Mouse (Mus musculus): ENCODE results near the gene Adrm1. TPM values are rescaled to one million over a fixed set of nuclear protein-coding genes. Genes with fewer than 3 reads are reported as not detected.

The Adrm1 gene
- polyA plus RNA-seq, 1 experiment from 2014 or later: 207 TPM

DNA sequence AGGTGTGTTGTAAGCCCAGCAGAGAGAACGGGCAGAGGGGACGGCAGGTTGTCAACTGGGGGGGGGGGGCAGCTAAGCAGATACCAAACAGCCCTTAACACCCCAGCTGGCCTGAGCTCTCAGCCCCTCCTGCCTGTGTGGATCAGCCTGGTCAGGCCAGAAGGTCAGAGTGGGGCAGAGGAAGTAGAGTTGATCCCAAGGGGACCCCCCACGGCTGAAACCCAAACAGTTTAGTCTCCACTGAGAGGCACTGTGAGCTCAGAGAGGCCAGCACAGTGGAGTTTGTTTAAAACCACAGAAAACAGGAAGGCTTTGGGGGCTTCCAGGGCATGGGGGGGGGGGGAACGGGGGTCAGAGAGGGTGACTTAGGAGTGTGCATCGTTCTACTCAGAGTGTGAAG, 45.6 kb downstream of the Adrm1 start:
- H3K4me3 ChIP-seq (ENCODE audit: low read depth, low read length): no peak overlapping the region
- no peak overlapping the region for H3K9ac ChIP-seq (ENCODE audit: low read length)
- no peak overlapping the region for H3K27ac ChIP-seq (ENCODE audit: low read depth, low read length)
- DNase-seq (ENCODE audit: low spot score): no peak
- no peak for ATAC-seq (replicated peaks; ENCODE audit: low FRiP score)
- WGBS: 64% methylated on average over 5 of the region's 5 CpGs
- H3K27me3 ChIP-seq (ENCODE audit: control insufficient read depth, insufficient read depth, low read length): no peaks in the 10 kb centered on the region
- no peaks in the 10 kb centered on the region for H3K9me3 ChIP-seq (ENCODE audit: control insufficient read depth, low read length)
- H3K4me2 ChIP-seq (ENCODE audit: low read depth, low read length, severe bottlenecking): no peak overlapping the region
- H3K4me1 ChIP-seq (replicated peaks; ENCODE audit: control insufficient read depth, insufficient read depth, low read length): peaks cover 5% of the 10 kb centered on the region; the same call in 1 of the 2 replicates
- H3K36me3 ChIP-seq (ENCODE audit: control insufficient read depth, insufficient read depth, low read length): no peaks in the 10 kb centered on the region

DNA sequence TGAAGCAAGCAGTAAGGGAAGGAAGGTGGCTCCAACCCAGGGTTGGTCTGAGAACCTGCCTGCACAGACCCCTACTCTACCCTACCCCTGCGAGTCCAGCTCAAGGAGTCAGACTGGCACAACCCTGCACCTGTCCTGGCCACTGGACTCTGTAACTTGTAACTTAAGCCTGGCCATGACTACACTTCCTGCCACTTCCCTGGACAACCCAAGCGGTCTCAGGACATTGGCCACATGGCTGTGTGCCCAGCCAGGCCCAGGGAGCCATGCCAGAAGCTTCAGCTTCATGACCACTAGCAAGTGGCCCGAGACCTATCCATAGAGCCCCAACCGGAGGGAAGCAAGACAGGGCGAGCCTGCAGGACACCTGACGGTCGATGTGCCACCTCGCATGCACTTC, 46.3 kb downstream of the Adrm1 start:
- WGBS: 91% methylated on average over 8 of the region's 8 CpGs

GRCm38 (mm10) chr2:180218241-180218640, 47.0 kb downstream of the Adrm1 start:
- Histone ChIP-seq H3K36me3 (ENCODE audit: control insufficient read depth, insufficient read depth, low read length) (no peaks in the 10 kb centered on the region), H3K4me2 (ENCODE audit: low read depth, low read length, severe bottlenecking) (no peak overlapping the region), H3K4me3 (ENCODE audit: low read depth, low read length) (no peak overlapping the region), H3K4me1 (replicated peaks; ENCODE audit: control insufficient read depth, insufficient read depth, low read length) (peaks cover 12% of the 10 kb centered on the region), H3K27ac (ENCODE audit: low read depth, low read length) (no peak overlapping the region), H3K9ac (ENCODE audit: low read length) (no peak overlapping the region), H3K27me3 (ENCODE audit: control insufficient read depth, insufficient read depth, low read length) (0 out of 2 replicates have a peak, but pooled peaks cover under 1% of the 10 kb centered on the region), H3K9me3 (ENCODE audit: control insufficient read depth, low read length) (no peaks in the 10 kb centered on the region)
- ATAC-seq (replicated peaks; ENCODE audit: low FRiP score) (no peak), DNase-seq (ENCODE audit: low spot score) (no peak)
- 70% methylated on average over 3 of the region's 3 CpGs for WGBS

More for the DNA sequence above, 46.3 kb downstream of the Adrm1 start:
- Histone ChIP-seq H3K9ac (ENCODE audit: low read length) (no peak overlapping the region), H3K4me1 (replicated peaks; ENCODE audit: control insufficient read depth, insufficient read depth, low read length) (peaks cover 11% of the 10 kb centered on the region), H3K4me2 (ENCODE audit: low read depth, low read length, severe bottlenecking) (no peak overlapping the region), H3K36me3 (ENCODE audit: control insufficient read depth, insufficient read depth, low read length) (no peaks in the 10 kb centered on the region), H3K27me3 (ENCODE audit: control insufficient read depth, insufficient read depth, low read length) (no peaks in the 10 kb centered on the region), H3K9me3 (ENCODE audit: control insufficient read depth, low read length) (no peaks in the 10 kb centered on the region), H3K27ac (ENCODE audit: low read depth, low read length) (no peak overlapping the region), H3K4me3 (ENCODE audit: low read depth, low read length) (no peak overlapping the region)
- no peak for ATAC-seq (replicated peaks; ENCODE audit: low FRiP score)
- no peak for DNase-seq (ENCODE audit: low spot score)

- H3K36me3 ChIP-seq (ENCODE audit: control insufficient read depth, insufficient read depth, low read length): no peaks in the 10 kb centered on the region
- 0 out of 2 replicates have a peak, but pooled peaks cover 2% of the 10 kb centered on the region for H3K27me3 ChIP-seq (ENCODE audit: control insufficient read depth, insufficient read depth, low read length)
- no peak for ATAC-seq (replicated peaks; ENCODE audit: low FRiP score)
- DNase-seq (ENCODE audit: low spot score): no peak
- WGBS: 24% methylated on average over 5 of the region's 5 CpGs
- no peak overlapping the region for H3K4me2 ChIP-seq (ENCODE audit: low read depth, low read length, severe bottlenecking)
- peaks cover 12% of the 10 kb centered on the region for H3K4me1 ChIP-seq (replicated peaks; ENCODE audit: control insufficient read depth, insufficient read depth, low read length)
- no peak overlapping the region for H3K4me3 ChIP-seq (ENCODE audit: low read depth, low read length)
- H3K27ac ChIP-seq (ENCODE audit: low read depth, low read length): no peak overlapping the region
- no peaks in the 10 kb centered on the region for H3K9me3 ChIP-seq (ENCODE audit: control insufficient read depth, low read length)
- no peak overlapping the region for H3K9ac ChIP-seq (ENCODE audit: low read length)
Observed at GRCm38 (mm10) chr2:180218677-180219076, 47.4 kb downstream of the Adrm1 start.

DNA sequence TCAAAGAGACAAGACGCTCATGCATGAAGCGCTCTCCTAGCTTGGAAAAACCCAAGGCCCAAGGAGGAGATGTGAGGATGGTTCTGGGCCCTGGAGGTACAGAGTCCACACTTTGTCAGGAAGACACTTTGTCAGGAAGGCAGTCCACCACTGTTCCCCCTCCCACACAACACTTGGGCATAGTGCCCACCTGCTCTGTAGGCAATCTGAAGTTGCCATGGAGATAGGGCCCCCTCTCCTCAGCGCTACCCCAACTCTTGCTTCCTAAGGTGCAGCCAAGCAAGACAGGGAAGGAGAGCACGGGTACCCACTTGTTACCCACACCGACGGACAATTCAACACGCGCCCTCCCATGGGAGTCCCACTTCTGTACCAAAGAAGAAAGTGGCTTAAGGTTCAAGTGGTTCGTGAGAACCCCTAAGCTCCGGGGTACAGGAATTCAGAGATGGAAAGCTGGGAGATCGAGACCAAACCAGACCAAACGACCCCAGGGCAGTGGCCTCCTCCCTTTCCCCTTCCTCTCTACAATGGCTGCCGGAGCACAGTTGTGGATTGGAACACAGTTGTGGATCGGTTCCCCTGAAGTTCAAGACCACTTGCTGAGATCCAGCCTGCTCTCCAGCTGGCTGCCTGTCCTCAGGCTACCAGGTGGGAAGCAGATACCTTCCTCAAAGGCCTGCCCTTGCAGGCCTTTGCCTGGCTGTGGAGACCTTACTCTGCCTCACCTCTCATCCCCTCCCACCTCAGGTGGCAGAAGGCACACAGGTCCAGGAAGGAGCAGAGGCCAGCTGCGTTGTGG, 48.1 kb downstream of the Adrm1 start:
- no peak overlapping the region for H3K4me2 ChIP-seq (ENCODE audit: low read depth, low read length, severe bottlenecking)
- ATAC-seq (replicated peaks; ENCODE audit: low FRiP score): no peak
- H3K9ac ChIP-seq (ENCODE audit: low read length): no peak overlapping the region
- 80% methylated on average over 15 of the region's 15 CpGs for WGBS
- no peak overlapping the region for H3K27ac ChIP-seq (ENCODE audit: low read depth, low read length)
- no peak overlapping the region for H3K4me3 ChIP-seq (ENCODE audit: low read depth, low read length)
- DNase-seq (ENCODE audit: low spot score): no peak
- peaks cover 3% of the 10 kb centered on the region; the same call in 1 of the 2 replicates for H3K27me3 ChIP-seq (ENCODE audit: control insufficient read depth, insufficient read depth, low read length)
- no peaks in the 10 kb centered on the region for H3K36me3 ChIP-seq (ENCODE audit: control insufficient read depth, insufficient read depth, low read length)
- no peaks in the 10 kb centered on the region for H3K9me3 ChIP-seq (ENCODE audit: control insufficient read depth, low read length)
- peaks cover 12% of the 10 kb centered on the region for H3K4me1 ChIP-seq (replicated peaks; ENCODE audit: control insufficient read depth, insufficient read depth, low read length)

DNA sequence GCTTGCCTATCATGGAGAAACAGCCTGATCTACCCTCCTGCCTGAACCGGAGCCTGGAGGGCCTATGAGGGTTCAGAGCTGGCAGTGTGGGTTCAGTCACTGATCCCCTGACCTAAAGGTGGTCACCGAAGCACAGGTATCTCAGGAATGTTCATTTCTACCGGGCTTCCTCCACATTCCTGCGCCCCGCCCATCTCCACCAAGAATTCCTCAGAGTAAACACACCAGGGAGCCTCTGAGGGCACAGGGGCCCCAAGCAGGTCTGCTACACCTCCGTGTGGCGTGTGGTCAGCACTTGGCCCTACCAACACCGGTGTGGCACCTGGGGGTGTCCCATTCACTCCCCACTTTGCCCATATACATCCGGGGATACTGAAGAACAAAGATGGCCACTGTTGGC, 48.9 kb downstream of the Adrm1 start:
- Histone ChIP-seq H3K9me3 (ENCODE audit: control insufficient read depth, low read length) (no peaks in the 10 kb centered on the region), H3K4me2 (ENCODE audit: low read depth, low read length, severe bottlenecking) (no peak overlapping the region), H3K4me1 (replicated peaks; ENCODE audit: control insufficient read depth, insufficient read depth, low read length) (peaks cover 15% of the 10 kb centered on the region), H3K36me3 (ENCODE audit: control insufficient read depth, insufficient read depth, low read length) (no peaks in the 10 kb centered on the region), H3K27me3 (ENCODE audit: control insufficient read depth, insufficient read depth, low read length) (peaks cover 7% of the 10 kb centered on the region; the same call in 1 of the 2 replicates), H3K27ac (ENCODE audit: low read depth, low read length) (no peak overlapping the region), H3K4me3 (ENCODE audit: low read depth, low read length) (no peak overlapping the region), H3K9ac (ENCODE audit: low read length) (no peak overlapping the region)
- ATAC-seq (replicated peaks; ENCODE audit: low FRiP score) (no peak), DNase-seq (ENCODE audit: low spot score) (no peak)
- WGBS: 87% methylated on average over 9 of the region's 9 CpGs

- Histone ChIP-seq H3K4me2 (ENCODE audit: low read depth, low read length, severe bottlenecking) (no peak overlapping the region), H3K9ac (ENCODE audit: low read length) (no peak overlapping the region), H3K4me1 (replicated peaks; ENCODE audit: control insufficient read depth, insufficient read depth, low read length) (peaks cover 13% of the 10 kb centered on the region), H3K27me3 (ENCODE audit: control insufficient read depth, insufficient read depth, low read length) (peaks cover 7% of the 10 kb centered on the region; the same call in 1 of the 2 replicates), H3K27ac (ENCODE audit: low read depth, low read length) (no peak overlapping the region), H3K9me3 (ENCODE audit: control insufficient read depth, low read length) (no peaks in the 10 kb centered on the region), H3K4me3 (ENCODE audit: low read depth, low read length) (no peak overlapping the region), H3K36me3 (ENCODE audit: control insufficient read depth, insufficient read depth, low read length) (no peaks in the 10 kb centered on the region)
- ATAC-seq (replicated peaks; ENCODE audit: low FRiP score): no peak
- 95% methylated on average over 9 of the region's 9 CpGs for WGBS
- DNase-seq (ENCODE audit: low spot score): no peak
Observed at GRCm38 (mm10) chr2:180221051-180221450, 49.8 kb downstream of the Adrm1 start.

DNA sequence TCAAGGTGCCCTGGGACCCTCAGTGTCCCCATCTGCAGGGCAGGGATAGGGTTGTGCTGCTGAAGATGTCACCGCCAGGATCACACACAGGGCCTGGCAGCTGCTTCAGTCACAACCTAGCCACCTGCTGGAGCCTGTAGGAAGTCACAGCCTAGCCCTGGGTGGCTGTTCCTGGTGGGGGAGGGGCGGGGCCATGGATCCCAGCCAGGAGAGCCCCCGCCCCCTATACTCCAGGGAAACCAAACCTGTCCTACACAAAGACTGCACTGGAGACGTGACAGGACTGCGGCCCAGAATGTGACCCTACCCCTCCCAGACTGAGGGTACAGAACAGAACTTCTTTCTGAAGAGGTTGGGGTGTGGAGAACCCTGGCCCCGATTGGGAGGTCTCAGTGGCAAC, 51.0 kb downstream of the Adrm1 start:
- ATAC-seq (replicated peaks; ENCODE audit: low FRiP score) (no peak), DNase-seq (ENCODE audit: low spot score) (peak; percentile 71)
- WGBS: 17% methylated on average over 6 of the region's 6 CpGs
- Histone ChIP-seq H3K4me1 (replicated peaks; ENCODE audit: control insufficient read depth, insufficient read depth, low read length) (peaks cover 18% of the 10 kb centered on the region), H3K36me3 (ENCODE audit: control insufficient read depth, insufficient read depth, low read length) (no peaks in the 10 kb centered on the region), H3K4me3 (ENCODE audit: low read depth, low read length) (no peak overlapping the region), H3K9ac (ENCODE audit: low read length) (no peak overlapping the region), H3K4me2 (ENCODE audit: low read depth, low read length, severe bottlenecking) (no peak overlapping the region), H3K27me3 (ENCODE audit: control insufficient read depth, insufficient read depth, low read length) (peaks cover 7% of the 10 kb centered on the region), H3K9me3 (ENCODE audit: control insufficient read depth, low read length) (no peaks in the 10 kb centered on the region), H3K27ac (ENCODE audit: low read depth, low read length) (no peak overlapping the region)

DNA sequence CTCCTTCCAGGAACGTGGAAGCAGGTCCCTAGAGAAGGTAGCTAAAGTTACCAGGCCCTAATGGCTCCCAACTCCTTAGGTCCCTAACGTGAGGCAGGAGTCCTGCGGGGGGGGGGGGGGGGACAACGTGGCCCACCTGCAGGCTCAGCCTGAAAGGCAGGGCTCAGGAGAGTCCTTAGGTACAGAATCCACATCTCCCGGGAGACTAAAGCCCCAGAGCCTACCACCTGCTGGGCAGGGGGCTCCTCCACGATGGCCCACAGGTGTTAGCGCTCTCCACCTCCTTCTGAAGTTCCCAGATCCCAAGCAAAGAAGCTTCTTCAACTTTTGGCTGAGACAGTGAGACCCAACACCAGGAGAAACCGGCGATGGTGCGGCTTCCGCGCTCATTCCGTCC, 53.4 kb downstream of the Adrm1 start:
- Histone ChIP-seq H3K9ac (ENCODE audit: low read length) (peak overlapping the region; percentile 55; the same call in 1 of the 2 replicates), H3K27ac (ENCODE audit: low read depth, low read length) (no peak overlapping the region), H3K4me1 (replicated peaks; ENCODE audit: control insufficient read depth, insufficient read depth, low read length) (peaks cover 21% of the 10 kb centered on the region), H3K4me2 (ENCODE audit: low read depth, low read length, severe bottlenecking) (peak overlapping the region; percentile 100), H3K9me3 (ENCODE audit: control insufficient read depth, low read length) (no peaks in the 10 kb centered on the region), H3K27me3 (ENCODE audit: control insufficient read depth, insufficient read depth, low read length) (peaks cover 7% of the 10 kb centered on the region), H3K4me3 (ENCODE audit: low read depth, low read length) (peak overlapping the region; percentile 53), H3K36me3 (ENCODE audit: control insufficient read depth, insufficient read depth, low read length) (no peaks in the 10 kb centered on the region)
- ATAC-seq (replicated peaks; ENCODE audit: low FRiP score) (no peak), DNase-seq (ENCODE audit: low spot score) (no peak)
- WGBS: 0% methylated on average over 12 of the region's 13 CpGs
